Comparison of ENCODE assay signal across 8 mouse cellular contexts in the genomic region with DNA sequence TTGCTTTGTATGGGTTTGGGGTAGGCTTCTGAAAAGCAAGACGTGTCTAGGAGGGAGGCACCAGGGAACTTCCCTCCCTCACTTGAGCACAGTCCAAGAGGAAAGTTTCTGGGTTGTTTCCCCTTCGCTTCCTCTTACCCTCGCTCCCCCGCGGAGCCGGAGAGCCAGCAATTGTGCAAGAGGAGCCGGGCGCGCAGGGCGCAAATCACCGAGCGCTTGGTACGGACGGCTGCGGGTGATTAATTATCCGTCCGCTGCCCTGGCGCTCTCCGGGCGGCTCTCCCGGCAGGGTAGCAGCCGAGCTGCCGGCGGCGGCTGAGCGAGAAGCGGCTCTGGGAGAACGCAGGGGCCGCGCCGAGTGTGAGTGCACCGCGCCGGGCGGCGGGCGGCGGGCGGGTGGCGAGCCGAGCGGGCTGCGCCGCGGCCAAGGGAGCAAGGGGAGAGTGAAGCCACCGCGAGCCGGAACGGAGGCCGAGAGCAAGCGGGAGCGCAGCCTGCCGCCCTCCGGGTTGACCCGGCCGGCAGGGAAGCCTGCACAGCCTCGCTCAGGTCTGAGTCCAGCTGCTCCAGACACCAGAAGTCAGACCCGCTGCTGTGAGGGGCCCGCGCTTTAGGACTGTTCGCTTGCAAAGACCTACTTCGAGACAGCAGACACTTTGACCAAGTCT.
A peak's percentile ranks its signal among the peaks of the same experiment; 100 is the strongest.
DNase-seq lines count a peak whose midpoint lies in the region; ATAC-seq and TF ChIP-seq lines count a peak whose summit lies in the region.

No protein-coding gene starts in this region.

- ATAC-seq in hindbrain, postnatal 0 days, result peak; percentile 89
- peak; percentile 18; the same call in 1 of the 2 replicates for ATAC-seq in megakaryocyte-erythroid progenitor cell, adult 5-6 weeks (replicated peaks; ENCODE audit: low FRiP score, low TSS enrichment, poor library complexity, severe bottlenecking)

- no peak overlapping the region for H3K27ac ChIP-seq in cerebellum, adult 2 months (ENCODE audit: insufficient read depth, low read length)
- no peak overlapping the region for H3K27ac ChIP-seq in cortical plate, adult 2 months (ENCODE audit: insufficient read depth, low read length)
- 0 out of 2 replicates have a peak overlapping the region, but pooled peaks have one; percentile 34 for H3K27ac ChIP-seq in hindbrain, postnatal 0 days
- no peak overlapping the region for H3K27ac ChIP-seq in small intestine, adult 2 months (ENCODE audit: insufficient read depth, low read depth, low read length)

- peak overlapping the region; percentile 35 for H3K4me3 ChIP-seq in cerebellum, adult 2 months (replicated peaks; ENCODE audit: insufficient read depth, low read depth, low read length)
- H3K4me3 ChIP-seq in cortical plate, adult 2 months (ENCODE audit: insufficient read depth, low read length), result peak overlapping the region; percentile 37
- peak overlapping the region; percentile 60 for H3K4me3 ChIP-seq in hindbrain, postnatal 0 days (ENCODE audit: low read length)
- peak overlapping the region; percentile 63 for H3K4me3 ChIP-seq in small intestine, adult 2 months (ENCODE audit: low read depth, low read length)

- H3K4me2 ChIP-seq in hindbrain, postnatal 0 days (ENCODE audit: low read depth, low read length), result peak overlapping the region; percentile 91

- intact Hi-C loops in left cerebral cortex, postnatal 4 days (cut with DNase I), result no loop called here

- TF ChIP-seq POLR2A in cerebellum, adult 2 months (IDR thresholded peaks at IDR 0.05; ENCODE audit: borderline replicate concordance, insufficient read depth, low read length), result no peak
- no peak for TF ChIP-seq POLR2A in cortical plate, adult 2 months (IDR thresholded peaks at IDR 0.05; ENCODE audit: extremely low read depth, insufficient read depth, low read length)
- no peak for TF ChIP-seq POLR2A in small intestine, adult 2 months (IDR thresholded peaks at IDR 0.05; ENCODE audit: low read depth, low read length)

- H3K36me3 ChIP-seq in hindbrain, postnatal 0 days (ENCODE audit: insufficient read depth, low read length), result no peaks in the 10 kb centered on the region
- no peaks in the 10 kb centered on the region for H3K36me3 ChIP-seq in small intestine, adult 2 months (ENCODE audit: control insufficient read depth, insufficient read depth, low read length)

- H3K4me1 ChIP-seq in cerebellum, adult 2 months (ENCODE audit: control insufficient read depth, insufficient read depth, low read length), result no peaks in the 10 kb centered on the region
- H3K4me1 ChIP-seq in cortical plate, adult 2 months (ENCODE audit: control insufficient read depth, insufficient read depth, low read length), result no peaks in the 10 kb centered on the region; the same call in 1 of the 2 replicates
- no peaks in the 10 kb centered on the region for H3K4me1 ChIP-seq in hindbrain, postnatal 0 days (ENCODE audit: insufficient read depth, low read length)
- H3K4me1 ChIP-seq in small intestine, adult 2 months (ENCODE audit: control insufficient read depth, insufficient read depth, insufficient read length, low read length), result no peaks in the 10 kb centered on the region; the same call in 1 of the 2 replicates

- H3K9ac ChIP-seq in hindbrain, postnatal 0 days (replicated peaks; ENCODE audit: low read length), result peak overlapping the region; percentile 57

- H3K9me3 ChIP-seq in hindbrain, postnatal 0 days (ENCODE audit: low read length), result no peaks in the 10 kb centered on the region

- WGBS in cerebellum, adult 2 months, result under 1% methylated on average over 62 of the region's 62 CpGs
- under 1% methylated on average over 57 of the region's 62 CpGs for WGBS in hindbrain, postnatal 0 days
- WGBS in small intestine, adult 2 months, result 2% methylated on average over 62 of the region's 62 CpGs

- peak; percentile 18 to 36 for DNase-seq in cerebellum, adult 2 months
- DNase-seq in cerebellum, adult 11-12 months, result no peak
- DNase-seq in gastrocnemius, postnatal 25 days, result peak; percentile 78
- DNase-seq in hindbrain, postnatal 0 days (ENCODE audit: low spot score), result peak; percentile 67
- peak; percentile 55 for DNase-seq in left cerebral cortex, postnatal 4 days

- TF ChIP-seq CTCF in cerebellum, adult 2 months (IDR thresholded peaks at IDR 0.05; ENCODE audit: borderline replicate concordance, insufficient read depth, low read depth, low read length), result no peak
- no peak for TF ChIP-seq CTCF in cortical plate, adult 2 months (IDR thresholded peaks at IDR 0.05; ENCODE audit: extremely low read depth, insufficient read depth, low read length)
- TF ChIP-seq CTCF in hindbrain, postnatal 0 days (IDR thresholded peaks at IDR 0.05; ENCODE audit: low read depth), result no peak
- TF ChIP-seq CTCF in small intestine, adult 2 months (IDR thresholded peaks at IDR 0.05; ENCODE audit: extremely low read depth, insufficient read length, insufficient replicate concordance, low read depth, low read length), result no peak

- no peaks in the 10 kb centered on the region for H3K27me3 ChIP-seq in cerebellum, adult 2 months (ENCODE audit: control insufficient read depth, insufficient read depth, low read length)
- peaks cover 18% of the 10 kb centered on the region; the same call in 1 of the 2 replicates for H3K27me3 ChIP-seq in hindbrain, postnatal 0 days (ENCODE audit: insufficient read depth, low read length)
- H3K27me3 ChIP-seq in small intestine, adult 2 months (ENCODE audit: control insufficient read depth, insufficient read depth, low read length), result peaks cover 9% of the 10 kb centered on the region; the same call in 1 of the 2 replicates
